Mouse (Mus musculus) liver, embryonic 14.5 days (tissue): ENCODE measurements around the gene Scp2.

Source experiments
- CTCF ChIP-seq: IDR thresholded peaks from 2 replicates; pipeline ENCODE4 v1.5.1; 2016; ENCODE audit warnings: antibody characterized with exemption, low read depth, control low read depth
- EP300 ChIP-seq: IDR thresholded peaks from 2 replicates; pipeline ENCODE4 v1.6.1; 2016; ENCODE audit warnings: antibody characterized with exemption, low read depth

GRCm38 (mm10) chr4:108057247-108057646 lies 87.6 kb downstream of the Scp2 start:
- TF ChIP-seq CTCF (no peak), EP300 (no peak)
